Mouse (Mus musculus) Muller cell, postnatal 12 days (primary cell): ENCODE measurements at regions not wholly inside any gene's neighbourhood (a gene's known extent, or its start where the extent isn't known, plus 50 kb on each side); places are given as distances from the start of the nearest gene placed in this dataset.

Source experiments
- DNase-seq: peaks from one replicate; pipeline ENCODE4 v3.0.0-alpha.2; 2015; ENCODE audit errors: inconsistent ontology term

GRCm38 (mm10) chr6:117504771-117505170, 336.2 kb upstream of the Zfp637 start:
- DNase-seq = no peak

GRCm38 (mm10) chr6:117505431-117505830, 335.5 kb upstream of the Zfp637 start:
- no peak for DNase-seq

DNA sequence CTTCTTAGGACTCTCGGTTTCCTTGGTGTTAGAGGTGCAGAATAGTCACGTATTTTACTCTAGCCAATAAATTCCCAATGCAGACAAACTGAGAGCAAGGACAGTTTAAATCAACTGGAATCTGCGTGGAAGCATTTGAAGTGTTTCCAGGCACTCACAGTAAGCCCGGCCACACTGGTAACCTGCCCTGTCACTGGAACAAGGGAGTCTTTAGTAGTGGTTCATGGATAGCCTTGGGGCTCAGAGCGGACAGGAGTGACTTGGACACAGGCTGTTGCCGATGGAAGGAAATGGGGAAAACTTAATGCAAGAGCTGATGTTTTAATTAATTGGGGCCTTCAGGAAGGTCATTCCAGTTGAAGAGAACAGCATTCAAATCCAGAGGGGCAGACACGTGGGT, 334.4 kb upstream of the Zfp637 start:
- DNase-seq = no peak

DNA sequence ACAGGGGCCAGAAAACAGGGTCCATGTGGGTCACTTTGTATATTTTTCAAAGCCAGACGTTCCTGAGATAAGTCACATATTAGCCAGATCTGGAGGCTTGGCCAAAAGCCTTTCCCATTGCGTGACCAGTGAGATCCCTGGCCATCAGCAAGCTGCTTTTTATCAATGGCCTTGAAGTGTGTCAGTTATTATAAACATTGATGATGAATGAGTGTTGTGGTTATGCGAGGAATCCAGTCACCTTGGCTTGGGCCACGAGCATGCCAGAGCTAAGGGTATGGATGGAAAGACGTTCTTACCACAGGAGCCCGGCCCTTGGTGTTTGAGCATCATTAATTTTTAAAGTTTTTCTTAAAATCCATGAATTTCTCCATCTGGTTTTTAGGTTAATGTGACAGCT, 332.1 kb upstream of the Zfp637 start:
- no peak for DNase-seq

GRCm38 (mm10) chr6:117510026-117510425, 331.0 kb upstream of the Zfp637 start:
- no peak for DNase-seq

DNA sequence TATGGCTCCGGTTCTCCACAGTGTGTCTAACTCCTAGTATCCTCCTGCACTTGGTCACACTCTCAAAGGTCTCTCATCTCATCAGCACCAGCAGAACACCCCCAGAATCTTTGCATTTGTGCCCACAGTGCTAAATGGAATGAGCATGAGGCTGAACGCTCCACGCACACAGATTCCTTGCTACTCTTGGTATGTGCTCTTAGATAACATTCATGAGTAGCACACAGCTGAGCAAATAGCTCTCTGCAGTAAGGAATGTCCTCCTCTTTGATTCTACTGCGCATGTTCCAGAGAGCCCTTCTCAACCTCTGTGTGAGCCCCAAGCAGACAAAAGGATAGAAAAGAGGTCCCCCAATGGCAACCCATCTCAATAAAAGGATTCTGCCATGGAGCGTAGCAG, 326.1 kb upstream of the Zfp637 start:
- DNase-seq = no peak

- DNase-seq = no peak
Observed at GRCm38 (mm10) chr6:117516906-117517305, 324.1 kb upstream of the Zfp637 start.

GRCm38 (mm10) chr6:117518939-117519338, 322.0 kb upstream of the Zfp637 start:
- DNase-seq = no peak

DNA sequence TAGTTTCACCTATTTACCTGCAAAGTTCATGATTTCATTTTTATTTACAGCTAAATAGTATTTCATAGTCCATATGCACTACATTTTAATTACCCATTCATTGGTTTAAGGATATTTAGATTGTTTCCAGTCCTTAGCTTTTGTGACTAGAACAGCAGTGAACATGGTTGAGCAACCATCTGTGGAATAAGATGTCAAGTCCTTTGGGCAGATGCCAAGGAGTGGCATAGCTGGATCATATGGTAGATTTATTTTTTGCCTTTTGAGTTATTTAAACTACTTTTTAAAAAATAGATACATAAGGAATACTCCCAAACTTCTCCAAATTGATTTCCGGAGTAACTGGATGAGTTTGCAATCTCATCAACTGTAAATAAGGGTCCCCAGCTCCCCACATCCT, 321.5 kb upstream of the Zfp637 start:
- DNase-seq = no peak

DNA sequence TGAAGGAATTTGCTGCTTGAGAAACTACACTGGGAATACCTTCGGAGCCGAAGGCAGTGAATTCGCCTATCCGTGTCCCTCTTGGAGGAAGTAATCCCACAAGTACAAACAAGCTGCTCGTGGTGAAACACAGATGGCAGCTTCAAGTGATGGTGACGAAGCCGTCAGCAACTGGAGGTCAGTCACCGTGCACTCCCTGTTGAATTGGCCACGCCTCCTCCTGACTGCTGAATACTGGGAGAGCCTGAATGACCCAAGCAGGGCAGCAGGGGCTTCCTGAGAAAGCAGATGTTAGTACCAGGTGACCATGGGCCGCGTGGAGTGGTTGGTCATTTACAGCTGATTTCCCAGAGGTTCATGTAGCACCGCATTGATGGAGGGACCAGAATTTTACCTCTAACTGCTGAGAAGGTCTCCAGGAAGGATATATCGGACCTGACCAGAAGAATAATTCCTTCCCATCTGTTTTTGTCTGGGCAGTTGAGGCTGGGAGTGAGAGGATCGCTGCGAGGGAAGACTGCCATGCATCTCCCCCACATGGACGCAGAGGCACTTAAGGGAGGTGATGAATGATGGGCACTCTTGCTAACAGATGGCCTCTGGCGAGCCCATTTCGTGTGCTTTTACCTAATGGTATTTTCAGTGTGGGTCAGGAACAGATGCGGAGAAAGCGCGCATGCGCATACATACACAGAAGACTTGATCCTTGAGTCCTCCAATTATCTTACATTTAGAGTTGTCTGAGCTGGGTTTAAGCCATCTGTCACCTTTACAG, 314.6 kb upstream of the Zfp637 start:
- DNase-seq = no peak

DNA sequence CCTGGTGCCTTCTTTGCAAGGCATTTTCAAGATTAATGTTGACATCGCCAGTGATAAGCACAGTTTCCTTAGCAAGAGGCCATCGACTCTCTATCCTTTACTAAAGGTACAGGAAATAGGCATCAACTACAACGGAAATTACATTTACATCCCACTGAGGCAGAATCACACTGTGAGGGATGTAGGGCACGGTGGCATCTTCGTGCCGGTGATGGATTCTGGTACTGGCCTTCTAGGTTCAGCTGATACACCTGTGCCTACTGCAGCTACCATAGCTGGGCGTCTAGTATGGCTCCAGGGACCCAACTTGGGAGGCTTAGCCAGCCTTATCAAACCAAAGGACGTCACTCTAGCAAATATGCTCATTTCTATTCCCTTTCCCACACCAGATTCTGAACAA, 313.5 kb upstream of the Zfp637 start:
- DNase-seq = no peak

DNA sequence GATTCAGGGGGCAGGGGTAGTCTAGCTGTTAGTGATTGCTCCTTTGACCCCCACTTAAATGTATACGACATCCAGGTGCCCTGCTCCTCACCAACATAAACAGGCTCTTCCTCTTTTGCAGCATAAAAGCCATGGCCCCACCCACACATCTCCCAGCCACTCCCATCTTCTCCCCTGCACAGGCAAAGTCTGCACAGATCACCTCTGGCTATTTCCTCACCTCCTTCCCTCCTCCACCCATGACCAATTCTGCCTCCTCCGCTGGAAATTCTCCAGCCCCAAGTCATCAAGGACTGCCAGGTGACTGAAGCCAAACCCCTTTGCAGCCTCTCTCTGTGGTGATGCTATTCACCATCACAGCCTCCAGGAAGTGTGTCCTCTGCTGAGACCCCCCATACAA, 306.8 kb upstream of the Zfp637 start:
- no peak for DNase-seq

- DNase-seq = no peak
Observed at GRCm38 (mm10) chr6:117534991-117535390, 306.0 kb upstream of the Zfp637 start.

- no peak for DNase-seq
Observed at GRCm38 (mm10) chr6:117536084-117536483, 304.9 kb upstream of the Zfp637 start.

- no peak for DNase-seq
Observed at GRCm38 (mm10) chr6:117542431-117542830, 298.5 kb upstream of the Zfp637 start.

DNA sequence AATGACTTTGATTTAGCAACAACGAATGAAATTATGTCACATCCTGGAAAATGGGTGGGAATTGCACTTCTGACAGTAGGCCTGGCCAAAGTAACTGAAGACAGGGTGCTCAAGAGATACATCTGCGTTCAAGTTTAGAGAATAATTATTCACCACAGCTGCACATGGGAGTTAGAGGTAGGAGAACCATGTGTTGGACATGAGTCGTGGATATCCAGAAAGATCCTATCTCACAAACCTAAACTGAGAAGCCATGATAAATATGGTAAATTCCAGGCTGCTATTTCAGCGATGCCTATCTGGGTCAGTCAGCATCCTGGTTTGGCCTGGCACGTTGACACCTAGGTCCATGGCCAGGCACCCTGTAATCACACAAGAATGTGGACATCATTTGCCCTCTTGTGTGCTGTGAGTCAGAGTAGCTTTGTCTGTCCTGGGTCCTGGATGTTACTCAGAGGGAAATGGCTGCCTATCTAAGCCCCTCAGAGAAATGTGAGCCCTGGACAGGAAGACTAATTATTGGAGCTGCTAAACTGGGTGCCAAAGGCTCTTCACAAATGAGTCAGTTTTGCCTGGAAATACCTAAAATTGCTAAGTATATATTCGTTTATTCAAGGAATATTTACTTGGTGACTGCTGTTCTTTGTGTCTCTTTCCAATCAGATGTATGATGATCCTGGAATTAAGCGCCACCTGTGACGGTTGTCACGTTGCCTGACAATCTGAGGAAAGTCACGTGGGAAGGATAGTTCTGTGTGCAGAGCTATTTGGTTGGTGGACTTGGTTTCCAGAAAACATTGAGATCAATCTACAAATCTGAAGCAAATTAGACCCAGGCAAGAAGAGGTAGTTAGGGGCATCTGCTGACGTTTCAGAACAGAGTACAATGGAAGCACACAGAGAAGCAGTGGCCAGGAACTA, 296.4 kb upstream of the Zfp637 start:
- peak; percentile 94 for DNase-seq

DNA sequence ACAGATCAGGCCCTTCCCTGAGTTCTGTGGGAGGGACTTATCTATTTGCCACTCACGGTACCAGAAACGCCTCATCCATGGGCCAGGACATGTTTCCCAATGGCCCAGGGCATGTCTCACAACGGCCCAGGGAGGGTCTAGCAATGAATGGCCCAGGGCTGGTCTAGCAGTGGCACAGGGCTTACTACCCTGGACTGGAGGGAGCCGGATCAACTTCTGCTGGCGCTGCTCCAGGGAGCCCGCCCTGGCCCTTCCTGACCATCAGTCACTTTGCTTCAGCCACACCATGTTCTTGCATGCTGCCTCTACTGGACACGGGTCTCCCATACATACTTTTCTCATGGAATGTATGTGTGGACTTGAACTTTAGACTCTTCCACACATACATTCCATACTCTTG, 290.1 kb upstream of the Zfp637 start:
- no peak for DNase-seq

DNA sequence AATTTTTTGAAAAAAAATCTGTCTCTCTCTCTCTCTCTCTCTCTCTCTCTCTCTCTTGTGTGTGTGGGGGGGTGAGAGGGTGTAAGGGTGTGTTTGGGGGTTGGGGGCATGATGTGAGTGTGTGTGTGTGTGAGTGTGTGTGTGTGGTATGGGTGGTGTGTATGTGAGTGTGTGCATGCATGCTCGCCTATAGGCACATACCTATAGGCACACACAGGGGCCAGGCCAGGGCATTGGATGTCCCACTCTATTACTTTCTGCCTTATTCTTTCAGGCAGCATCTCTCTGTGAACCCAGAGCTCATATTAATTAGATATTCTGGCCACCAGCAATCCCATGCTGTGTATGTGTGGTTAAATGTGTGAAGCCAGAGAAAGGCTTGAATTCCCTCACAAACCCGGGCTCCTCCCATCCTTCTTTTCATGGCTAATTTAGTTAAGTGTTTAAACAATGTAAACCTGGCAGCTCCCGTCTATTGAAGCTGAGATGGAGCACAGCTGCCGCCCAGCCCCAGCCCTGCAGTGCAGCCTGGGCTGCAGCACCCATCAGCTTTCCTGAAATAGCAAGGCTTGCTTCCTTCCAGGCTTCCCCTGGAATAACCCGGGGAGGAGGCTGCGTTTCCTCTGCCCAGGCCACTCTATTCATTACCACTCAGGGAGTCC, 288.8 kb upstream of the Zfp637 start:
- peak; percentile 90 for DNase-seq

GRCm38 (mm10) chr6:117563159-117563558, 277.8 kb upstream of the Zfp637 start:
- DNase-seq = no peak

- DNase-seq = peak; percentile 28
Observed at GRCm38 (mm10) chr6:117563704-117564103, 277.3 kb upstream of the Zfp637 start.

DNA sequence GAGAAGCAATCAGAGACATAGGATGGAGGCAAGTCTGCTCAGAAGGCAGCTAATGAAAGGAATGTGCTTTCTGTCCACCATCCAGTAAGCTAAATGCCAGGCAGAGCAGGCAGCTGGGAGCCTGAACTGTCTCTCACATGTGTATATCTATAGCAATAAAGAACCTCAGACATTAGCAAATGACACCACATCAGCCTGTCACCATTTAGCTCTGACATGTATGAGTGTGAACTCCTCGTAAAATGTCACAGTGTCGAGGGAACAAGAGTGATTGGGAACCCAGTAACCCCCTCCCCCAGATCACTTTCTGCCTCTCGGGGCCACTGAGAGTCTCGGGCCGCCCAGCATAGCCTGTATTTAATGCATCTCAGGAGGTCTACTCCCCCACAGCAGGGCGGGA, 274.2 kb upstream of the Zfp637 start:
- no peak for DNase-seq

DNA sequence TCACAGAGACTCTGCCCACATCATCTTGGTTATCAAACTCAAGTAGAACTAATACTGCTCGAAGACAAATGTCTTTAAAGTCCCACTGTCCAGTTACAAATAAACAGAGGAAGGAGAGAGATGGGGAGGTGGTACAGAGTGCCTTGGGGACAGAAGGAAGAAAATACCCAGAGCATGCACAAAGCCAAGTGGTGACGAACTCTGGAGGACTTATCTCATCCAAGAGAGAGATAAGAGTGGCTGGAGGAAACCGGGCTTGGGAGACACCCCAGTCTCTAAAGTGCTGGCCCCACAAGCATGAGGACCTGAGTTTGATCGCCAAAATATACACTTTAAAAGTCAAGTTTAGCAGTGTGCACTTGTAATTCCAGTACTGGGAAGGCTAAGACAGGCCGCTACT, 273.3 kb upstream of the Zfp637 start:
- no peak for DNase-seq
